Mouse (Mus musculus) megakaryocyte, embryonic 14.5 days (primary cell): Measurements from ENCODE around the gene Pacrg.

Experiments used
- FLI1 ChIP-seq: IDR thresholded peaks from 2 replicates; pipeline ENCODE4 v1.6.1; 2012; ENCODE audit warnings: low read length, inconsistent platforms, mixed read lengths
- GATA1 ChIP-seq: IDR thresholded peaks from 3 replicates; pipeline ENCODE4 v1.6.1; 2012; ENCODE audit warnings: mixed read lengths, low read length, inconsistent platforms, borderline replicate concordance

- no peak for TF ChIP-seq GATA1
- no peak for TF ChIP-seq FLI1
These were observed 102.1 kb downstream of the Pacrg start for GRCm38 (mm10) chr17:10737966-10738365.
